29 mouse cellular contexts compared by ENCODE assay signal in genomic region chr5:30120106-30120505, GRCm38 (mm10). TPM values are rescaled to one million over a fixed set of nuclear protein-coding genes. Genes with fewer than 3 reads are reported as not detected.
DNase-seq lines count a peak whose midpoint lies in the region; ATAC-seq lines count a peak whose summit lies in the region.
"Had no signal": no experiment of that assay in that cellular context is flagged by ENCODE, and none has a peak within 500 bp of the region (broad histone marks: within the 10 kb centered on the region; RNA-seq: fewer than 3 reads in every experiment).

No protein-coding gene starts in this region.

- H3K4me1 ChIP-seq in intestine, embryonic 16.5 days (ENCODE audit: control insufficient read depth, insufficient read depth, low read length): peaks cover 9% of the 10 kb centered on the region
- H3K4me1 ChIP-seq in kidney, embryonic 15.5 days: peaks cover 10% of the 10 kb centered on the region; the same call in 1 of the 2 replicates
- H3K4me1 ChIP-seq: forebrain, embryonic 12.5 days; limb, embryonic 10.5 days; limb, embryonic 15.5 days; liver, embryonic 15.5 days had no signal

- H3K4me3 ChIP-seq in intestine, embryonic 16.5 days (ENCODE audit: low read length): no peak overlapping the region
- H3K4me3 ChIP-seq in kidney, embryonic 15.5 days (replicated peaks): no peak overlapping the region
- H3K4me3 ChIP-seq: erythroblast, embryonic 14.5 days; forebrain, embryonic 12.5 days; limb, embryonic 10.5 days; limb, embryonic 15.5 days; liver, embryonic 15.5 days had no signal

- 0 out of 2 replicates have a peak overlapping the region, but pooled peaks have one; percentile 17 for H3K27ac ChIP-seq in intestine, embryonic 16.5 days (ENCODE audit: low read length)
- peak overlapping the region; percentile 41; the same call in 1 of the 2 replicates for H3K27ac ChIP-seq in kidney, embryonic 15.5 days
- H3K27ac ChIP-seq: forebrain, embryonic 12.5 days; hindbrain, postnatal 0 days; limb, embryonic 10.5 days; limb, embryonic 15.5 days; liver, embryonic 15.5 days had no signal

- no peaks in the 10 kb centered on the region for H3K9me3 ChIP-seq in intestine, embryonic 16.5 days (ENCODE audit: control insufficient read depth, low read length)
- H3K9me3 ChIP-seq in kidney, embryonic 15.5 days (replicated peaks): no peaks in the 10 kb centered on the region
- H3K9me3 ChIP-seq: forebrain, embryonic 12.5 days; limb, embryonic 10.5 days; limb, embryonic 15.5 days; liver, embryonic 15.5 days had no signal

- ATAC-seq in intestine, embryonic 16.5 days: peak; percentile 89
- ATAC-seq in kidney, embryonic 15.5 days (replicated peaks; ENCODE audit: low FRiP score): no peak
- ATAC-seq: hindbrain, postnatal 0 days; midbrain, embryonic 16.5 days; Patski had no signal

- DNase-seq in kidney, adult 18-20 months: peak; percentile 58
- no peak for DNase-seq in kidney, postnatal 10 days
- peak; percentile 50 for DNase-seq in large intestine, adult 2 months (ENCODE audit: low read depth, low spot score)
- no peak for DNase-seq in thymus, postnatal 36 days
- no peak for DNase-seq in urinary bladder, postnatal 25 days (ENCODE audit: low spot score)
- DNase-seq: adrenal gland, postnatal 10 days; cerebellum, adult 11-12 months; cerebellum, adult 9-11 months; gastrocnemius, postnatal 10 days; heart, postnatal 14 days; layer of hippocampus, postnatal 36 days; lung, embryonic 14.5 days; lung, postnatal 14 days; right cerebral cortex, adult 18-20 months; spleen, adult 18-20 months; thymus, postnatal 14 days had no signal

- H3K4me2 ChIP-seq in intestine, embryonic 16.5 days (ENCODE audit: low read depth, low read length): no peak overlapping the region
- H3K4me2 ChIP-seq in kidney, embryonic 15.5 days: no peak overlapping the region
- H3K4me2 ChIP-seq: forebrain, embryonic 12.5 days; limb, embryonic 15.5 days; liver, embryonic 15.5 days; lung, embryonic 14.5 days had no signal

- peaks cover 26% of the 10 kb centered on the region for H3K36me3 ChIP-seq in intestine, embryonic 16.5 days (ENCODE audit: control insufficient read depth, insufficient read depth, low read length)
- peaks cover 81% of the 10 kb centered on the region for H3K36me3 ChIP-seq in kidney, embryonic 15.5 days

- WGBS in intestine, embryonic 16.5 days: 81% methylated on average over 7 of the region's 7 CpGs
- 81% methylated on average over 7 of the region's 7 CpGs for WGBS in kidney, embryonic 15.5 days
- WGBS in large intestine, adult 2 months: 38% methylated on average over 7 of the region's 7 CpGs

- H3K27me3 ChIP-seq in intestine, embryonic 16.5 days (replicated peaks; ENCODE audit: control insufficient read depth, insufficient read depth, low read length): no peaks in the 10 kb centered on the region
- peaks cover 15% of the 10 kb centered on the region for H3K27me3 ChIP-seq in kidney, embryonic 15.5 days
- H3K27me3 ChIP-seq: Patski had no signal

- no peak overlapping the region for H3K9ac ChIP-seq in intestine, embryonic 16.5 days (ENCODE audit: low read depth, low read length)
- H3K9ac ChIP-seq in kidney, embryonic 15.5 days: no peak overlapping the region
- H3K9ac ChIP-seq: forebrain, embryonic 12.5 days; limb, embryonic 15.5 days; liver, embryonic 15.5 days; lung, embryonic 14.5 days had no signal

RNA-seq across cellular contexts. Expression of gene 3110082J24Rik, which starts 14.2 kb away (rescaled TPM):
- polyA plus RNA-seq in intestine, embryonic 16.5 days (2015; fragmentation: Nextera tagmentation; extraction: Ambion mirVana): not detected in 2 replicates
- not detected in 2 replicates for polyA plus RNA-seq in kidney, embryonic 15.5 days (2015; fragmentation: Nextera tagmentation; extraction: Ambion mirVana)
- polyA plus RNA-seq in large intestine, adult 2 months (2012; rRNA removed): not detected in 2 replicates
- polyA plus RNA-seq: embryonic facial prominence, embryonic 14.5 days; erythroblast, embryonic 14.5 days; heart, embryonic 14.5 days; limb, embryonic 10.5 days; limb, embryonic 15.5 days; liver, embryonic 15.5 days; lung, embryonic 14.5 days; Patski; stomach, embryonic 16.5 days had no signal

RNA-seq across cellular contexts. Expression of gene Garem2, which starts 15.1 kb away (rescaled TPM):
- 0.40 and 0.56 TPM in 2 replicates for polyA plus RNA-seq in intestine, embryonic 16.5 days (2015; fragmentation: Nextera tagmentation; extraction: Ambion mirVana)
- polyA plus RNA-seq in kidney, embryonic 15.5 days (2015; fragmentation: Nextera tagmentation; extraction: Ambion mirVana): 0.55 and 0.62 TPM in 2 replicates
- 0.02 TPM in 1 of 2 replicates, not detected in the other for polyA plus RNA-seq in large intestine, adult 2 months (2012; rRNA removed)
- polyA plus RNA-seq: erythroblast, embryonic 14.5 days had no signal

RNA-seq across cellular contexts. Expression of gene Hadha, which starts 34.9 kb away (rescaled TPM):
- 232 and 255 TPM in 2 replicates for polyA plus RNA-seq in intestine, embryonic 16.5 days (2015; fragmentation: Nextera tagmentation; extraction: Ambion mirVana)
- 149 and 156 TPM in 2 replicates for polyA plus RNA-seq in kidney, embryonic 15.5 days (2015; fragmentation: Nextera tagmentation; extraction: Ambion mirVana)
- polyA plus RNA-seq in large intestine, adult 2 months (2012; rRNA removed): 59.3 and 80.2 TPM in 2 replicates

RNA-seq across cellular contexts. Expression of gene Hadhb, which starts 34.9 kb away (rescaled TPM):
- polyA plus RNA-seq in intestine, embryonic 16.5 days (2015; fragmentation: Nextera tagmentation; extraction: Ambion mirVana): 340 and 367 TPM in 2 replicates
- 157 TPM in 2 replicates for polyA plus RNA-seq in kidney, embryonic 15.5 days (2015; fragmentation: Nextera tagmentation; extraction: Ambion mirVana)
- 117 and 122 TPM in 2 replicates for polyA plus RNA-seq in large intestine, adult 2 months (2012; rRNA removed)

RNA-seq across cellular contexts. Expression of gene Tyms, which starts 46.7 kb away (rescaled TPM):
- 224 and 260 TPM in 2 replicates for polyA plus RNA-seq in intestine, embryonic 16.5 days (2015; fragmentation: Nextera tagmentation; extraction: Ambion mirVana)
- 305 and 313 TPM in 2 replicates for polyA plus RNA-seq in kidney, embryonic 15.5 days (2015; fragmentation: Nextera tagmentation; extraction: Ambion mirVana)
- polyA plus RNA-seq in large intestine, adult 2 months (2012; rRNA removed): 47.6 and 60.5 TPM in 2 replicates

Comparison
In these comparisons a context has a peak if more than half of its experiments do, and no peak if none do; other contexts are left out.
1. DNase-seq: peak in kidney, adult 18-20 months (single experiment) and large intestine, adult 2 months (single experiment); none in kidney, postnatal 10 days (single experiment), thymus, postnatal 36 days (0 of 2) and urinary bladder, postnatal 25 days (single experiment).